In genomic region chr11:48807563-48808303, GRCm38 (mm10) we compare ENCODE assay signal across 10 mouse cellular contexts. TPM values are rescaled to one million over a fixed set of nuclear protein-coding genes. Genes with fewer than 3 reads are reported as not detected.
DNase-seq lines count a peak whose midpoint lies in the region; ATAC-seq and TF ChIP-seq lines count a peak whose summit lies in the region.
"Had no signal": no experiment of that assay in that cellular context is flagged by ENCODE, and none has a peak within 500 bp of the region (broad histone marks: within the 10 kb centered on the region; RNA-seq: fewer than 3 reads in every experiment).

No protein-coding gene starts in this region.

- no peak for TF ChIP-seq CTCF in kidney, postnatal 0 days (IDR thresholded peaks at IDR 0.05; ENCODE audit: low read depth)

- no peak overlapping the region for H3K9ac ChIP-seq in kidney, postnatal 0 days (ENCODE audit: low read depth, low read length)
- H3K9ac ChIP-seq in hindbrain, embryonic 12.5 days, result no peak overlapping the region
- H3K9ac ChIP-seq in liver, embryonic 16.5 days (ENCODE audit: low read depth, low read length), result no peak overlapping the region

- H3K4me3 ChIP-seq in kidney, postnatal 0 days (replicated peaks; ENCODE audit: low read depth, low read length), result no peak overlapping the region
- H3K4me3 ChIP-seq in hindbrain, embryonic 12.5 days, result no peak overlapping the region
- H3K4me3 ChIP-seq in liver, embryonic 16.5 days (ENCODE audit: low read depth, low read length), result no peak overlapping the region

- no peak overlapping the region for H3K27ac ChIP-seq in kidney, postnatal 0 days
- no peak overlapping the region for H3K27ac ChIP-seq in hindbrain, embryonic 12.5 days
- no peak overlapping the region; the same call in 1 of the 2 replicates for H3K27ac ChIP-seq in liver, embryonic 16.5 days (ENCODE audit: low read length)

- DNase-seq in kidney, postnatal 0 days (ENCODE audit: low spot score), result no peak
- no peak for DNase-seq in kidney, adult 9 months
- no peak for DNase-seq in left cerebral cortex, postnatal 25 days (ENCODE audit: low spot score in 2 of 2)
- DNase-seq in thymus, postnatal 36 days, result no peak
- DNase-seq in layer of hippocampus, adult 18-20 months (ENCODE audit: low spot score in 2 of 2), result no peak
- DNase-seq: heart, adult 11 months; thymus, postnatal 14 days had no signal

- no peaks in the 10 kb centered on the region for H3K27me3 ChIP-seq in kidney, postnatal 0 days (ENCODE audit: insufficient read depth, low read length)
- H3K27me3 ChIP-seq in hindbrain, embryonic 12.5 days, result no peaks in the 10 kb centered on the region
- no peaks in the 10 kb centered on the region for H3K27me3 ChIP-seq in liver, embryonic 16.5 days (ENCODE audit: control insufficient read depth, insufficient read depth, low read depth, low read length)

- intact Hi-C loops in left cerebral cortex, postnatal 25 days (cut with DNase I), result loop anchor here (10.0 kb wide), 1 partner anchor 447 kb away; no protein-coding TSS in a partner anchor

- H3K4me1 ChIP-seq in kidney, postnatal 0 days (replicated peaks; ENCODE audit: insufficient read depth, low read length), result no peaks in the 10 kb centered on the region
- peaks cover 4% of the 10 kb centered on the region; the same call in 1 of the 2 replicates for H3K4me1 ChIP-seq in hindbrain, embryonic 12.5 days
- peaks cover 4% of the 10 kb centered on the region for H3K4me1 ChIP-seq in liver, embryonic 16.5 days (ENCODE audit: control insufficient read depth, low read depth, low read length)

- 52% methylated on average over 14 of the region's 14 CpGs for WGBS in kidney, postnatal 0 days
- WGBS in hindbrain, embryonic 12.5 days, result 67% methylated on average over 14 of the region's 14 CpGs
- WGBS in liver, embryonic 16.5 days (ENCODE audit: insufficient replicate concordance), result 53% methylated on average over 14 of the region's 14 CpGs

- 0 out of 2 replicates have a peak, but pooled peaks have one; percentile 17 for ATAC-seq in kidney, postnatal 0 days (replicated peaks; ENCODE audit: low FRiP score, low read depth)
- ATAC-seq in common myeloid progenitor, adult 5-6 weeks (replicated peaks; ENCODE audit: low read depth, poor library complexity, severe bottlenecking), result 0 out of 2 replicates have a peak, but pooled peaks have one; percentile 3
- ATAC-seq in hindbrain, embryonic 12.5 days (ENCODE audit: low FRiP score), result peak; percentile 16; the same call in 1 of the 2 replicates
- ATAC-seq in liver, embryonic 16.5 days (ENCODE audit: low read depth), result 0 out of 2 replicates have a peak, but pooled peaks have one; percentile 14

- H3K9me3 ChIP-seq in kidney, postnatal 0 days (replicated peaks; ENCODE audit: low read length), result no peaks in the 10 kb centered on the region
- no peaks in the 10 kb centered on the region for H3K9me3 ChIP-seq in hindbrain, embryonic 12.5 days (replicated peaks)
- no peaks in the 10 kb centered on the region for H3K9me3 ChIP-seq in liver, embryonic 16.5 days (replicated peaks; ENCODE audit: control insufficient read depth, low read length)

- H3K4me2 ChIP-seq in kidney, postnatal 0 days (ENCODE audit: low read length), result no peak overlapping the region
- no peak overlapping the region for H3K4me2 ChIP-seq in hindbrain, embryonic 12.5 days (replicated peaks)
- no peak overlapping the region for H3K4me2 ChIP-seq in liver, embryonic 16.5 days (ENCODE audit: low read depth, low read length)

- peaks cover 83% of the 10 kb centered on the region for H3K36me3 ChIP-seq in kidney, postnatal 0 days (ENCODE audit: insufficient read depth, low read length)
- peaks cover 98% of the 10 kb centered on the region for H3K36me3 ChIP-seq in hindbrain, embryonic 12.5 days
- peaks cover 72% of the 10 kb centered on the region for H3K36me3 ChIP-seq in liver, embryonic 16.5 days (ENCODE audit: control insufficient read depth, insufficient read depth)

RNA-seq across cellular contexts. Expression of gene Rack1, which starts 7.6 kb away (rescaled TPM):
- polyA plus RNA-seq in kidney, postnatal 0 days (2015; fragmentation: Nextera tagmentation; extraction: Ambion mirVana), result 732 and 795 TPM in 2 replicates
- 1,552 and 1,662 TPM in 2 replicates for total RNA-seq in common myeloid progenitor, adult 5-6 weeks (2017)
- polyA plus RNA-seq in hindbrain, embryonic 12.5 days (2016; fragmentation: Nextera tagmentation; extraction: Ambion mirVana), result 442 and 512 TPM in 2 replicates
- polyA plus RNA-seq in liver, embryonic 16.5 days (2015; fragmentation: Nextera tagmentation; extraction: Ambion mirVana), result 395 and 402 TPM in 2 replicates
- 100 to 1,000 TPM; 223 to 235 TPM for total RNA-seq in left cerebral cortex, postnatal 25 days (2021)
- 100 to 1,000 TPM; 237 to 246 TPM for total RNA-seq in layer of hippocampus, adult 18-20 months (2021)

RNA-seq across cellular contexts. Expression of gene Trim41, which starts 9.4 kb away (rescaled TPM):
- polyA plus RNA-seq in kidney, postnatal 0 days (2015; fragmentation: Nextera tagmentation; extraction: Ambion mirVana), result 5.2 and 5.3 TPM in 2 replicates
- 50.2 and 70.9 TPM in 2 replicates for total RNA-seq in common myeloid progenitor, adult 5-6 weeks (2017)
- 6.4 and 7.1 TPM in 2 replicates for polyA plus RNA-seq in hindbrain, embryonic 12.5 days (2016; fragmentation: Nextera tagmentation; extraction: Ambion mirVana)
- polyA plus RNA-seq in liver, embryonic 16.5 days (2015; fragmentation: Nextera tagmentation; extraction: Ambion mirVana), result 1.6 and 1.8 TPM in 2 replicates
- total RNA-seq in left cerebral cortex, postnatal 25 days (2021), result 10 to 100 TPM; 62.6 to 67.1 TPM
- total RNA-seq in layer of hippocampus, adult 18-20 months (2021), result 10 to 100 TPM; 58.1 to 62.3 TPM

RNA-seq across cellular contexts. Expression of gene Trim7, which starts 18.2 kb away (rescaled TPM):
- polyA plus RNA-seq in kidney, postnatal 0 days (2015; fragmentation: Nextera tagmentation; extraction: Ambion mirVana), result 10.2 and 10.5 TPM in 2 replicates
- 0.19 and 0.78 TPM in 2 replicates for total RNA-seq in common myeloid progenitor, adult 5-6 weeks (2017)
- 0.70 and 1.6 TPM in 2 replicates for polyA plus RNA-seq in hindbrain, embryonic 12.5 days (2016; fragmentation: Nextera tagmentation; extraction: Ambion mirVana)
- 0.11 and 0.14 TPM in 2 replicates for polyA plus RNA-seq in liver, embryonic 16.5 days (2015; fragmentation: Nextera tagmentation; extraction: Ambion mirVana)
- total RNA-seq in left cerebral cortex, postnatal 25 days (2021), result 1 to 10 TPM; 1.4 to 2.2 TPM
- total RNA-seq in layer of hippocampus, adult 18-20 months (2021), result 1 to 10 TPM; 1.9 to 2.4 TPM

RNA-seq across cellular contexts. Expression of gene Gm12184, which starts 18.7 kb away (rescaled TPM):
- polyA plus RNA-seq in kidney, postnatal 0 days (2015; fragmentation: Nextera tagmentation; extraction: Ambion mirVana), result 4.4 and 10.3 TPM in 2 replicates
- 48.6 and 64.4 TPM in 2 replicates for total RNA-seq in common myeloid progenitor, adult 5-6 weeks (2017)
- polyA plus RNA-seq in hindbrain, embryonic 12.5 days (2016; fragmentation: Nextera tagmentation; extraction: Ambion mirVana), result 7.2 and 10.0 TPM in 2 replicates
- 0.22 and 0.40 TPM in 2 replicates for polyA plus RNA-seq in liver, embryonic 16.5 days (2015; fragmentation: Nextera tagmentation; extraction: Ambion mirVana)
- 1 to 10 TPM in 1 of 2 experiments, under 1 TPM in 1; 0.99 to 1.5 TPM for total RNA-seq in left cerebral cortex, postnatal 25 days (2021)
- total RNA-seq in layer of hippocampus, adult 18-20 months (2021), result 1 to 10 TPM in 1 of 2 experiments, under 1 TPM in 1; 0.38 to 1.1 TPM
